Mouse (Mus musculus) frontal cortex, adult (tissue): ENCODE data around the gene Pxylp1.

Source experiments
- ATAC-seq: cut with Nextera tagmentation; 2 replicates; pipeline ENCODE4 v1.9.2; 2017; ENCODE audit warnings: mild to moderate bottlenecking, moderate library complexity, mixed read lengths; ENCODE audit not compliant: low TSS enrichment

Pxylp1 gene

DNA sequence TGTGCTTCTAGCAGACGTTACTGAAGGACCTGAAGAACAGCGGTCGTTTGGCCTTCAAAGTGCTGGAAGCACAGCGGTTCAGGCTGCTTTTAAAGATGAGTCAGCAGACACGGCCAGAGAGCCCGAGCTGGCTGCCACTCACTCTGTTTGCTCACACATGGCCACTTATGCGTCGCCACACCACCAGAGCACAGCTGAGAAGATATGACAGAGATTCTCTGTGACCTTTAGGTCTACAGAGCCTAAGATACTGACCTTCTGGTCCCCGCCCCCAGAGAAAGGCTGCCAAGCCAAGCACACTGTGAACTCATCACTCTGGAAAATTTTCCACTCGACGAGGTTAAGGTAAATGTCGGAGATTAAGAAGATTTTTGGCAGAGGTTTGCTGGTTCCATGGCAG, 68.4 kb downstream of the Pxylp1 start:
- ATAC-seq = peak; percentile 36; the same call in 1 of the 2 replicates

DNA sequence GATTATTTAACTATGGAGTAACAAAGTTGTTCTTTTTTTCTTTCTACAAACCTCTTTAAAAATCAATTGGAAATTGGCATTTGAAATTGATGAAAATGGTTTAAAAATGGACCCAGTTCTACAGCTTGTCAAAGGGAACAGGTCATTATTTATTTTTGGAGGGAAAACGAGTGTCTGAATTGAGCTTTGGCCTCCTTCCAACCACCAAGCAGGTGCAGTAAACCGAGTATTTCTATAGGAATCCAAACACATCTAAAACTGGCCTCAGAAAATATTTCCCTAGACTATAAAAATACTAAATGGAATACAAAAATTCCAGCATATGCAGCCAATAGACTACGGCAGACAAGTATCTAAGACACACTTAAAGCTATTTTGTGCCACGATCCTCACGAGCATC, 68.9 kb downstream of the Pxylp1 start:
- no peak for ATAC-seq

DNA sequence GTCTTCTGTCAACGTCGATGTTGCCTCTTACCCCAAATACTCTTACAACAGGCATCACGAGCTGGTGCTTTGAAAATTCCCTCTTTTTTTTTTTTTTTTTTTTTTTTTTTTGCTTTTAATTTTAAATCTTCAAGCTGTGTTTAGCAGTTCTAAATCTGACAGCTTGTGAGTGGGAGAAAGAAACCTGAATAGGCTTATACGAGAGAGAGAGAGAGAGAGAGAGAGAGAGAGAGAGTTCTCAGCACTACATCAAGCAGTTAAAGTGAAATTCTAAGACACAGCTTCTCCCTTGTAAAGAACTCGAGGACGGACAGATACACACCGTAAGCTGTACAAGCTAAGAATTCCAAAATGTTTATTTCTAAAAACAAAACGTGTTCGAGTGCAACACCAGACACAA, 69.5 kb downstream of the Pxylp1 start:
- ATAC-seq = peak; percentile 66

DNA sequence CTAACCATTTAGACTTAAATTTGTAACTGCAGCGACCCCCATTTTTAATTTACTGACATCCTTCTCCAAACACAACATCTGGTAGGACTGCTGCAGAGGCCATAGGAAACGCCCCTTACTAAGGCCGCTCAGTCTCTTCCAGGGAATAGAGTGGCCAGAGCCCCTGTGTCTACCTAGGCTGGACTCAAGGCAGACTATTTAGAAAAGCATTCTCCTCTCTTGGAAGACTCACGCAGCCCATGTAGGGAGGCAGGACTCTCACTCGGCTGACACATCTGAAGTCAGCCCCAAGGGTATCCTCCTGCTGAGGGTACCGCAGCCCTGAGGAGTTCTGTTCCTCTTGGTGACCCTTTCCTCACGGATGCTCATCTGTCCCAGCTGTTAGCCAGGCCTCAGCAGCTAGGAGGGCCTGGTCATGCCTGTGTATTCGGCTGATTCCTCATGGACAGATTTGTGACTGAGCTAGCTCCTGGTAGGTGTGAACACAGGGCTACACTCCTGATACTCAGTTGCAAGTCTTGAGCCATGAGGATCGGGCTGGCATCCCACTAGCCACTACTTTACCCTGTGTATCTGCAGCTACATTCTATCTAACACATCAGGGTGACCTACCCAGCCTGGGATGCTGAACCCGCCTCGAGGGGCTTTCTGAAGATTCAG, 73.5 kb downstream of the Pxylp1 start:
- peak; percentile 10; the same call in 1 of the 2 replicates for ATAC-seq

DNA sequence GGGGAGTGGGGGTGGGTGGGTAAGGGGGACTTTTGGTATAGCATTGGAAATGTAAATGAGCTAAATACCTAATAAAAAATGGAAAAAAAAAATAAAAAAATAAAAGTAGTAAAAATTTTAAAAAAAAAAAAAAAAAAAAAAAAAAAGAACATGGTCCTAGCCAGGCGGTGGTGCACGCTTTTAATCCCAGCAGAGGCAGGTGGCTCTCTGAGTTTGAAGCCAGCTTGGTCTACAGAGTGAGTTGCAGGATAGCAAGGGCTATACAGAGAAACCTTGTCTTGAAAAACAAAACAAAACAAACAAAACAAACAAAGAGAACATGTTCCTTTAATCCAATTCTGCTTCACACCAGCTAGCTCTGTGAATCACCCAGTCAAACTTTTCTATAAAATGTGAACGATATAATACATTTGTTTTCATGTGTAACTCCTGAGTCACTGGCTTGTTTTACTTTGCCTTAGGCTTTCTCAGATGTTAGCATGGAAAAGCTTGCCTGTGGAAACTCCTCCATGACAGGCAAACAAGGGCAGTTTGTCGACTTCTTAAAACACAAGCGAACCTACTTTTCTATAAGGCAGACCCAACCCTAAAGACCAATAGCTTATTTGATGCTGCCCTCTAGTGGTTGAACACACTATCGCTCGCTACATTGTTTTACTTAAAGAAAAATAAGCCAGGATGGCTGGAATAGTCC, 74.2 kb downstream of the Pxylp1 start:
- peak; percentile 78 for ATAC-seq

DNA sequence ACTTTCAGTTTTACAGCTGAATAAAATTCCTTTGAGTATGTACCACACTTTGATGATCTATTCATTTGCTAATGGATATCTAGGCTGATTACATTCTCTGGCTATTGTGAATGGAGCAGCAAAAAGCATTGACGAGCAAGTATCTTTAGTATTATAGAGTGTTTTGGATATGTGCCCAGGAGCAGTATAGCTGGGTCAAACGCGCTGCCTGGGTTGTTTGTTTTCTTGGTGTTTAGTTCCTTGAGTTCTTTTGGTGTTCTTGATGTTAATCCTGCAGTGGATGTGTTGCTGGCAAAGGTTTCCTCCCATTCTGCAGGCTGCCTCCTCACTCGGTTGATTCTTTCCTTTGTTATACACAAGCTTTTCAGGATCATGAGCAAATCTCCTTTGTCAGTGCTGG, 80.5 kb downstream of the Pxylp1 start:
- ATAC-seq = no peak

DNA sequence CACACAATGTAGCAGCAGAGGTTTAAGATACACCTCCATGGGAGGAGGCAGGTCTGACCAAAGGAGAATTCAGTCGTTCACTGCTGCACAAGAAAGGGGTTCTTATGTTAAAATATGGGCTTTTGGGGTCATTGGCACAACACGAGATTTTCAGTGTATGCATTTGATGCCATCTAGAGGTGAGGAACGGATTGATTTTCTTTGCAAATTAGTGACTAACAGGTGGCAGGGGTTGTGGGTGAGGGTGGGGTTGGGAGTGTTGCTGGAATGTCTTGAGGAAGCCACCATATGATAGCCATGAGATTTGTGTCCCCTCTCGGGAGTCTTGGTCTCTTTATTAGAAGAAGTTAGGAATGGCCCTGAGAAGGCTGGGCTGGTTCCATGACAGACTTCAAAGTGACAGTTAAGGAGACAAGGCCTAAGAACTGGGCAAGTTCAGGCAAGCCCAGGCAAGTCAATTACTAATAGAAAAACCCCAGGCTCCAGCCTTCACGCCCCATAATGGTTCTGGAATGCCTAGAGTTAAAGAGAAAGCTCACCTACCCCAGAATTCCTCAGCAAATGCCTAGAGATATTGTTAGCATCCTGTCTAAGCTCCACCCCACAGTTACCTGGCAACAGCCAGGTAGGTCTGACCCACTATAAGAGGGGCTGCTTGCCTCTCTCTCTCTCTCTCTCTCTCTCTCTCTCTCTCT, 92.2 kb downstream of the Pxylp1 start:
- no peak for ATAC-seq

DNA sequence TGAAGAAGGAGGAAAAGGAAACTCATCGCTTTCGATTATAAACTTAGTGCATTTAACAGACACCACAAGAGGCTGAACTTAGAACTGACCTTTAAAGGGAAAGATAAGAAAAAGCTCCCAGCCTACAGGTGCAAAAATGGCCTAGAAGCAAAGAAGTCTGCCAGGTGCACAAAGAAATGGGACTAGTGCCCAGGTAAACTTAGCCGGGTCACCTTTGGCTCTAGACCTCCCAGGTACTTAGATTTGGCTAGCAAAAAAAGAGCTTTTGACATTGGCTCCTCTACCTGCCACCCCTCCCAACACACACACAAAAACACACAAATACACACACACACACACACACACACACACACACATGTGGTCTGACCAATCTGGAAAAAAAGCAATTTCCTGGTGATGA, 95.2 kb downstream of the Pxylp1 start:
- no peak for ATAC-seq

DNA sequence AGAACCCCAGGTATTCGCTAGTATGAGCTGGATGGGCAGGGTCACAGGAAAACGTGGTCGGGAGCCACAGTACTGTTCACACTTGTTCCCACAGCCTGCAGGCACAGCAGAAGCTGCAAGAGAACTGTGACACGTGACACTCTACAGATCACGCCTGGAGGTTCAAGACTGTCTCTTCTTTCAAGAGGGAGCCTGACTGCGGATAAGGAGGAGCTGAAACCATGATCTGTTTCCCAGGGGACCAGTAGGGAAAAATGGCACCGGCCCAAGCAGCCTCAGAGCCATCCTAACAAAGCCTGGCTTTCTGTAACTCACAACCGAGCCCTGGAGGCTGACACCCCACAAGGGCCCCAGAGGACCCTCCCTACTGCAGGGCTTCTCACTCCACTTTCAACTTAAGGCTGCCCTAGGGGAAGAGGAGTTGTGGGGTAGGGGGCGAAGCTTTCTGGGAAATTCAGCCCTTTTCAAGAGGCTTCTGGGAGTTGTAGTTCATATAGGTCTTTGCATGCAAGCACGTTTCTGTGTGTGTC, 97.0 kb downstream of the Pxylp1 start:
- peak; percentile 95 for ATAC-seq

DNA sequence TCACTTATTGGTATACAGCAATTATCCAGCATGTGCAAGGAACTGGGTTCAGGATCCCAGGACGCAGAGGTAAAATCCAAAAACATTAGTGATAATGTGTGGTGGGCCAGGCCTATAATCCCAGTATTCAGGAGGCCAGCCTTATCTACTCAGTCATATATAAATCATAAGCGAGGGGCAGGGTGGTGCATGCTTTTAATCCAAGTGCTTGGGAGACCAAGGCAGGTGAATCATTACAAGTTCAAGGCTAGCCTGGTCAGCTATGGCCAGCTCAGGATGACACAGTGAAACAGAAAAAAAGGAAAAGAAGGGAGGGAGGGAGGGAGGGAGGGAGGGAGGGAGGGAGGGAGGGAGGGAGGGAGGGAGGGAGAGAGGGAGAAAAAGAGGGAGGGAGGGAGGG, 97.9 kb downstream of the Pxylp1 start:
- no peak for ATAC-seq

DNA sequence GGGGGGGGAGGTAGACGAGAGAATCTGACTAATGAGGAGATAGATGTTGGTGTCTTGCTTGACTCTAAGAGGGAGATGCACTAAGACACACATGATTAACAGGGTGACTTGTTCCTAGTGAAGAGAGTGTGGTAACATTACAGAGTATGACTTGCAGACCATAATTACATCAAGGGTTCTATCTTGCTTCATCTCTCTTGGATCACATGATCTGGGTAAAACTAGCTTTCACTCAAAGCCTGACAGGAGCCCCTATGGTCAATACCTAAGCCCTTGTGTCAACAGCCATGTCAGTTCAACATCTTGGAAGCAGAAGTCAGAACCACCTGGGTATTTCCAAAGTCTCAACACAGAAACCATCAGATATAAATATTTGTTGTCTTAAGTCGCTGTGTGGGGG, 99.9 kb downstream of the Pxylp1 start:
- ATAC-seq = no peak

DNA sequence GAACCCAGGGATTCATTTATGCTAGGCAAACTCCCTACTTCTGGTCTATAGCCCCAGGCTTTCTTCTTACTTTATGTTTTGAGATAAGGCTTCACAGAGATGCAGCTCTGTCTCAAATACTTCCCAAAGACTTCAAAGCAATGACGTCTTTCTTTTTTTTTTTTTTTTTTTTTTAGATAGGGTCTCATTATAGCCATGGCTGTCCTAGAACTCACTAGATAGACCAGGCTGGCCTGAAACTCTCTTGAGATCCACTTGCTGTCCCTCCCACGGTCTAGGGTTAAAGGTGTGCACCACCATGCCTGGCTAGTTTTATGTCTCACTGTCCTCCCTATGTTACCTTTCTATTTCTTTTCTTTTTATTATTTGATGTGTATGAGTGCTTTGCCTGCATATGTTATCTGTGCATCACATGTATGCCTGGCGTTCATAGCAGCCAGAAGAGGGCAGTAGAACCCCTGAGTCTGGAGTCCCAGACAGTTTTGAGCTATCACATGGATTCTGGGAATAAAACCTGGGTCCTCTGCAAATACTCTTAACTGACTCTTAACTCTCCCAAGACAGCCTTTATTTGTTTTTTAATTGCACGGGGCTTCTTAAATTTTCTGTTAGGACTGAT, 102.0 kb downstream of the Pxylp1 start:
- no peak for ATAC-seq

DNA sequence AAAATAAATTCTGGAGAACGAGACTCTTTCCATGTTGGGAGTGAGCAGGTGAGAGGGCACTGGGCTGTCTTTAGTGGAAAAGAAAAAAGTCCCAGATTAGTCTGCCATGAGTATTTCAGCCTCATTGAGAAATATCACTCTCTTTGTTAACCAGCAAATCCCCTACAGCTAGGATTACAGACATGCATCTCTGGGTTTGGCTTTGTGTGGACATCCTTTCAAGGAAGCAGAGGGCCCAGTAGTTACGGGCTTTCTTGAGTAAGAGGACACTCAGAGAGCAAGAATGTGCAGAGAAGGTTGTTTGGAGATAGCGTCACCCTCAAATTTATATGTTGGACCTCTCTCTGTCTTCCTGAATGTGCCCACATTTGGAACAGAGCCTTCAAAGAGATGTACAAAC, 102.6 kb downstream of the Pxylp1 start:
- ATAC-seq = no peak

DNA sequence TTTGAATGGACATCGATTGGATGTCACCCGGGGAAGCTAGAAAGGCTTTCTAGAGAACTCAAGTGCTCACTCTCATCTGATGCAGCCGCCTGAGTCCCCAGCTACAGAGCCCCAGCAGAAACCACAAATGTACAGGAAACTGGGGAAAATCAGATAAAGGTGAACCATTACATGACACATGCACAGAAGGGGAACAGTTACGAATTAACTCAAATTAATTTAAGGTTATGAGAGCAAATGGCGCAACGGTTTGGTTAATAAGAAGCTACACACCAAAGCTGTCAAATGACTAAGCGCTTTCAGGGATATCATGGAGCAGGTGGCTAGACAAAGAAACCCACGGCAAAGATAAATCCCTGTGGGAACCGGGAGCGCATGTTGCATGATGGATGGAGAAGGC, 104.7 kb downstream of the Pxylp1 start:
- no peak for ATAC-seq

DNA sequence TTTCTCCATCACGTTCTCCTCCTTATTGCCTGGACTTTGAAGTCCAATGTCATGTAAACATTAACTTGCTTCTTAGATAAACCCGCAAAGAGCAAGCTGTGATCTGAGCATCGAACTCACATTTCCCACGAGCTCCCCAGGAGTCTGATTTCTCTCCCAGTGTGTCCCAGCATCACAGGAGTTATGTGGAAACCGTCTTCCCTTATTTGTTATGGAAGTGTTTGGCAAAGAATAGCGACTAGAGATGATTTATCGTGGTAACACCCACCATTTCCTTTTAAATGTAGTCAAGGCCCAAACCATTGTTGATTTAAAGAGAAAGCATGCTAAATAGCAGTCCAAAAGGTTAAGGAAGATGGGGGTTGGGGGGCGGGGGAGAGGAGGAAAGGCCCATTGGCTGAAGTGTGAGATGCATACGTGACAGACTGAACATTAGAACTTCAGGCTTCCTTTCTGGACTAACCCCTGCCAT, 106.6 kb downstream of the Pxylp1 start:
- ATAC-seq = no peak

DNA sequence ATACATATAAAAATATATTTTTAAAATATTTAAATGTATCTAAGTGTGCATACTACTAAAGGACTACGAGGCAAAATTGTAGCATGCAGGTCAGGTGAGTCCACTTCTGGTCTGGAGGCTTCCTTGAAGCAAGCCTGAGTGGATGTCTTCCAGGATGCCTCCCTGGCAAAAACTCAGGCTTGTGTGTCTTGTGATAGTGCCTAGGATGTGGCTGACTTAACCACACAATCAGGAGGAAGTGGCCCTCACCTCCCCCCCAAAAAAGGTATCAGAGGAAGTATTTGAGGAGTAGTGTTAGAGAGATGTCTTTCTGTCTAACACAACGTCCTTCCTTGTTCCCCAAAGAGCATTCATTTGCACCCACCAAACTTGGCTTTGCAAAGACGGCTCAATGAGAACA, 107.3 kb downstream of the Pxylp1 start:
- ATAC-seq = no peak

DNA sequence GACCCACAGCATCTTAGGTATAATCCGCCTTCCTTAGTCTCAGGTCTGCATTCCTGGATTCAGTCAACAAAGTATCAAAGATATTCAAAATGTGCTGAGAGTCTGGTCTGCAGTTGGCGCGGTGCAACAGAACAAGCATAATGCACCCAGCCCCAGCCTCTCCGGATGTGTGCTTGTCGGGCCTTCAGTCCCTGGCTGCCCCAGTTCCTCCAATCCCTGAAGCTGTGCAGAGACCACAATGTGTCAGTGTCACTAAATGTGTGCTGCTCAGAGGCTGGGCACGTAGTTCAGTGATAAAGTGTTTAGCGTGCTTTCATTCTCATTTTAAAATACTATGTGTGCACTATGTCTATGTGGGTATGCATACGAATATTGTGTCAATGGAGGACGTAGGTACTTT, 108.8 kb downstream of the Pxylp1 start:
- ATAC-seq = no peak

DNA sequence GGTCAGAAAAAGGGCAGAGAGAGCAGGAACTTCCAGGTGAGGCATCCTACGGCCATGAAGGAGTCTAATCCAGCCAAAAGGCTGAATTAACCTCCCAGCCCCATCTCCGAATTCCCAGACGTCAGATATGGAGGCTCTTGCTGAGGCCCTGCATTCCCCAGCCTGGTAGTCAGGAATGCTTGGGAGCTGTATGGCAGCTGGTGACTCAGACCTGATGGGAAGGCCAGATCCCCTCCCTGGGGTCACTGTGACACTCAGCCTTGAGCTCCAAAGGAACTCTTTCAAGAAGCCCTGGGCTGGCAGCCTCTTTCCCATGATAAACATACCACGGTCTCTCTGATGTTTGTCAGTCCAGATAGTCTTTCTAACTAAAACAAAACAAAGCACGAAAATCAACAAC, 109.2 kb downstream of the Pxylp1 start:
- no peak for ATAC-seq

DNA sequence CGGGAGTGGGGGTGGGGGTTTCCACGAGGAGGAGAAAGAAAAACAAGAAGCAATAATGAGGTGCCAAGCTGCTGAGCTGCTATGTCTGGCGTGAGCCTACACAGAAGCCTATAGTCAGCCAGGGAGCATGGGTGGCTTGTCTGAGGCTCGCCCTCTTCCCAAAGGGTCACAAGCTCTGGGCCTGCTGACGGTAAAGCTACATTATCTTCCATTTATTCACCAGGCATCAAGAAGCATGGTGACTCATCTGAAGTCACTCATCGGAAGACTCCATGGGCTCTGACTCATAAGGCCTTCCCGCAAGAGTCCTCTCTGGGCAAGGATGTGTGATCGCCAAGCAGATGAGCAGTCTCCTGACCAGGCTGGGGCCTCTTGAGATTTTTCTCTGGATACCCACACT, 110.4 kb downstream of the Pxylp1 start:
- no peak for ATAC-seq
